Mouse (Mus musculus) cerebellum, adult 9-10 months (tissue): ENCODE measurements around the gene Tmem121.

Experiments
- DNase-seq: peaks from one replicate; pipeline ENCODE4 v3.0.0; 2022

Tmem121 gene

GRCm38 (mm10) chr12:113185442-113186291 is at the start of gene Tmem121:
Gene Tmem121 (plus strand): TSS chr12:113185930.
- peak; percentile 69 for DNase-seq

DNA sequence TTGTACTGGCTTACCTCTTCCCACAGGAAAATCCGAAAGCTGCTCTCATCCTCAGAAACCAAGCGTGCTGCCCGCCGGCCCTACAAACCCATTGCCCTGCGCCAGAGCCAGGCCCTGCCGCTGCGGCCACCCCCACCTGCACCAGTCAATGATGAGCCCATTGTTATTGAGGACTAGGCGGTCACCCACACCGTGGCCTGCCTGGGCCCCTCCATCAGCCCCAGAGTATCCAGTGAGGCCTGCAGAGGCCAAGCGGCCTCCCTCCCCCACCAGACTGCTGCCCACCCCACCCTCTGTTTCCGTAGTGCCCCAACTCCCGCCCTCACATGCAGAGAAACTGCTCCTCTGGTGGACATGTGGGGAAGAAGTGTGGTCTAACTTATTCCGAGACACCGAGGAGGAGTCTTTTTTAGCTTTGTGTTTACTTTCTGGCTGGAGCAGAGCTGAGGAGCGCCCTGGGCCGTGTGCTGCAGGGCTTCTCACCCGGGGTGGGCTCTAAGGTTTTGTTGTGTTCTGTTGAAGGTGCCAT is 49.2 kb upstream of the Tmem121 start:
- DNase-seq: no peak

DNA sequence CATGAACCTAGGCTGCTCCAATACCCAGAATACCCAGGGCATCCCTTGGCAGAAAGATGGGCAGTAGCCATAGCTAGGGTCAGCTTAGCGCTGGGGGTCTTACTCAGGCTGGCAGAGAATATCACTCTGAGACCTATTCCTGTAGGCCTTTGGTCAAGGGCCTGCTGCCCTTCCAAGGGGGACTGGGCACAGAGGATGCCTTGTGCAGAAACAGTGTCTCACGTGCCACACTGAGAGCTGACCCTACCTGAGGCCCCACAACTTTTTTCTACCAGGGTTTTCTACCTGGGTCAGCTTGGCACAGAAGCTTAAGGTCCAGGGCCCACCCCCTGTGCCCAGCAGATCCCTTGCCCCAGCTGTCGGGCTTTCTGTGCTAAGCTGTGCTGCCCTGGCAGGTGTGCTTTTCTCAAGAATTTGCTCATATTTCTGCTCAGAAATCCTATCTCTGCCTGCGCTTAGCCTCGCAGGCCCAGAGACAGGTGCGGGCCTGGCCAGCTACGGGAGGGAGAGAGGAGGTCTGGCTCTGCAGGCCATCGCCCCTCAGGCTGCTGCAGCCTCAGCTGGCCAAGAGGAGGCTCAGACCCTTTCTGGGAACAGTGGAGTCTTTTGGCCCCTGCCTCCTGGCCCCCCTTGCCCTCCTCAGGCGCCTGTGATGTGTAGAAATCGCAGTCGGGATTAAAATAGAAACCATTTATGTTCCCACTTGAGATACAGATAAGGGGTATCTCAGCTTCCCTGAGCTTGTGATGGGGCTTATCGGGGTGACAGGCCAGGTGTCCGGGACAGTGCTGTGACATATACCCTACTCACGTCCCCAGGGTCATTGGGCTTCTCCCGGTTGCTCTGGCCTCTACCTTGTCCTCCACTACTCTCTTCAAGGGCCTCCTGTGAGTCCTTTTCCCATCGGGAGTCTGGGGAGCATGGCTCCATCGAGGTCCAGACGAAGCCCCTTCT is 48.2 kb upstream of the Tmem121 start:
- no peak for DNase-seq

GRCm38 (mm10) chr12:113138291-113138690 is 47.4 kb upstream of the Tmem121 start:
- DNase-seq: no peak

- DNase-seq: no peak
These were observed 46.5 kb upstream of the Tmem121 start for GRCm38 (mm10) chr12:113138901-113139864.

DNA sequence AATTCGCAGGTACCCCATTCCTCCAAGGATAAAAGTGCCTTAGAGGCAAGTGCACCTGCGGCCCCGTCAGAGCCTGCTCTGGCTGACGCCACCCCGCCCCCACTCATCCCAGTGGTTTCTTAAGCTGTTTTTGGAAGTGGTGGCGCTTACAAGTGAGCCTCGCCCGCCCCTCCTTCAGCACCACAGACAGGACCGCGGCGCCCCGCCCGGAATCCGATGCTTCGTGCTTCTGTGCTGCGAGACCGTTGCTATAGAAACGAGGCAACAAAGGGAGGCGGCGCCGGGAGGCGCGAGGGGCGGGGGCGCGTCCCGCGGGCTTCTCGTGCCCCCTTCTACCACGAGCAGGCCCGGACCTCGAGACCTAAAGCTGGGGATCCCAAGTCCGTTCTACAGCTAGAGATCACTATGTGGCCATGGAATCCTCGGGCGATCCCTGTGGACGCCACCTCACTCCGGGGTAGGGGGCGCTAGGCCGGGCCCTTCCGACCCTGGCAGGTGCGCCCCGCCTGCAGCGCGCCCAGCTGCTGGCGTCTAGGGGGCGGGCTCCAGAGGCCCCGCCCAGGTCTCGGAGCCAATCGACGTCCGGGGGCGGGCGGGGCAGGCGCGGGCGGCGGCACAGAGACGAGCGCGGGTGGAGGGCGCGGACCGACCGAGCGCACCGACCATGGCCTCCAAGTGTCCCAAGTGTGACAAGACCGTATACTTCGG is 45.7 kb upstream of the Tmem121 start, which contains the start of gene Crip2:
Crip2 (plus strand) TSS at position 329 of the 708 bp plus-strand sequence.
- peak; percentile 56 for DNase-seq

GRCm38 (mm10) chr12:113140616-113141411 is 44.9 kb upstream of the Tmem121 start:
- DNase-seq: no peak

GRCm38 (mm10) chr12:113141531-113141973 is 44.2 kb upstream of the Tmem121 start:
- DNase-seq: no peak

- DNase-seq: no peak
These were observed 43.4 kb upstream of the Tmem121 start for GRCm38 (mm10) chr12:113142021-113142975.

DNA sequence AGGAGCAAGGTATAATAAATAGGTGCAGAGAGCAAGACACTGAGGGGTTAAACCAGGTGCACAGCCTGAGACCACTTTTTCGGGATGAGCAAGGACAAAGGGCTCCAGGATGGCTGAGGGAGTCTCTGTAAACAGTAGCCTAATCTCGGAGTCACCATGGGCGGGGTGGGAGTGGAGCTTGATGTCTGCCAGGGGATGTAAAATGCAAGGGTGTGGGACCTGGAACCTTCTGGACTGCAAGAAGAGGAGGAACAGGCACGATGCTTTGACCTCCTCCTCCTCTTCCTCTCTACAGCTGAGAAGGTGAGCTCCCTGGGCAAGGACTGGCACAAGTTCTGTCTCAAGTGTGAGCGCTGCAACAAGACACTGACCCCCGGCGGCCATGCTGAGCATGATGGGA is 42.6 kb upstream of the Tmem121 start:
- no peak for DNase-seq

GRCm38 (mm10) chr12:113144001-113144756 is 41.6 kb upstream of the Tmem121 start:
- peak; percentile 36 for DNase-seq

DNA sequence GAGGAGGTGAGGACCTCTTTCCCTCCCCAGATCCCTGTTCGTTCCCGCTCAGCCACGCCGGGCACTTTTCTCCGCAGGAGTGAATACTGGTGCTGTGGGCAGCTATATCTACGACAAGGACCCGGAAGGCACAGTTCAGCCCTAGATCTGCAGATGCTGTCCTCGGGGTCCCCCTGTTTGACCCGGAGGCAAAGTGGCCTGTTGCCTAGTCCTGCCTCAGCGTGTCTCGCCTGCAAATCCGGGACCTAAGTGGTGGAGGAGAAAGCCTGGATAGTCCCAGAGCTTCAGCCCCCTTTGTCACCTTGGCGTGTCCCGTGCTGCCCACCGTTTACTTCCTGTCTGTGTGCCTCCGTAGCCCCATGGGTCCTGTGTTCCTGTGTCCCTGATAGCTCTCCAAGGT is 40.8 kb upstream of the Tmem121 start:
- DNase-seq: peak; percentile 32

GRCm38 (mm10) chr12:113145591-113145990 is 40.1 kb upstream of the Tmem121 start:
- DNase-seq: peak; percentile 40

GRCm38 (mm10) chr12:113146112-113147057 is 39.3 kb upstream of the Tmem121 start, which contains the start of gene Crip1:
Gene Crip1 (plus strand): TSS chr12:113146316.
- peak; percentile 88 for DNase-seq

- DNase-seq: peak; percentile 82
These were observed 38.2 kb upstream of the Tmem121 start for GRCm38 (mm10) chr12:113147481-113147880.

DNA sequence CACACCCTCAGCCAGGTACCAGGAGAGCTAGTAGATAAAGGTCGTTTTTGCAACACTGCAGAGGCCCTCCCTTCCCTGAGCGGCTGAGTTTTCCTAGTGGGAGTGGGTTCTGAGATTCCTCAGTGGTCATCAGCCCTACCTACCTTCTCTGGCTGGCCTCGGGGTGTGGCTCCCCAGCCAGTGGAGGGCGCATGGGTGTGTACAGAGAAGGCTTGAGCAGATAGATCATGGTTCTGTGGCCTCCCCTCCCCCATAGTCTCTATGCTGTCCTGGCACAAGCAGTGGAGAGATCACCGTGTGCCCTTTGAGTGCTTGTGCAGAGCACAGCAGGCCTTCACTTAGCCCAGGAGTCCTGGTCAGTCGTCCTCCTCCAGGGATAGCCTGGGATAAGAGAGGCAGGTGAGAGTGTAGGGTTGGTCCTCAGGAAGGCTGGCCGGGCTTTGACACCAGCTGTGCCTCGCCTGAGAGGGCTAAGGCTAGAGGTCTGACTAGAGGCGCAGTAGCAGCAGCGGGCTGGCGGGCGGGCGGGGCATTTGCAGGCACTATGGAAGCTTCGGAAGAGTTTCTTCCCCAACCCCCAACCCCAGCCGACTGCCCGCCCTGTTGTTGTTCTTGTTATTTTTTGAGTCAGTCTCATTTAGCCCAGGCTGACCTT is 37.2 kb upstream of the Tmem121 start:
- DNase-seq: peak; percentile 40
